Mouse (Mus musculus): ENCODE measurements at regions not wholly inside any gene's neighbourhood (a gene's known extent, or its start where the extent isn't known, plus 50 kb on each side); places are given as distances from the start of the nearest gene placed in this dataset.
"Not testable (repeated sequence)": the region's sequence is repeated elsewhere in the genome, so short reads cannot be mapped to it uniquely, and the experiment has no call there.

DNA sequence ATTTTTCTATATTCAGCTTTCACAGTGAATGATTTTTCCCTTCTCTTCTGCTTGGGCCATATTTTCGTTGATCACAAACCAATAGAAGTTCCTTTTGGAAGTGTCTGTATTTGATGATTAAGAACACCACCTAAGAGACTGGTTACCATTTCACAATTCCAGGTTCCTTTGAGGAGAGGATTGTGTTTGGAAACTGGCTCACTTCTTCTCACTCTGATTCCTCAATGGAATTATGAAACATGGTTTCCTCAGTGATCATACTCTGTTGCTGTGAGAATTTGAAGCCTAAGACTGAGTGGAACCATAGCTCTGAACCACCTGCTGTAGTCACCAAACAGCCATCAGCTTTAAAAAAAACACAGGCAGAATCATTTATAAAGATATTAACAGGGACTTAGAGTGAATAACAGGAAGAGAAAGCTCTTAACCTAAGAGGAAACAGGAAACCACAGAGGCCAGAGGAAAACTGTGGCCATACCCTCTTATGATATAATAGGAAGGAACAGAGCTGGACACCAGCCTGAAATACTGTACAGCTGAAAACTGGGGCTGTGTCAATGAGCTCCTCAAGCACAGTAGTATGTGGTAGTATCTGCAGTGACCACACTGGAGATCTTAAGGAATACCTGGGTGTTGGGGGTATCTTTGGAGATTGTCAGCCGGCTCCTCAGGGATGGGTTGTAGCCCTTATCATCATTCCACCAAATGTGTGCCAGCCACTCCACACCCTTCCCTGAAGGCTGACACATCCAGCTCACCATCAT lies 528.6 kb upstream of the Zfp386 start:
- DNase-seq (ENCODE audit: low read depth): not testable (repeated sequence)

DNA sequence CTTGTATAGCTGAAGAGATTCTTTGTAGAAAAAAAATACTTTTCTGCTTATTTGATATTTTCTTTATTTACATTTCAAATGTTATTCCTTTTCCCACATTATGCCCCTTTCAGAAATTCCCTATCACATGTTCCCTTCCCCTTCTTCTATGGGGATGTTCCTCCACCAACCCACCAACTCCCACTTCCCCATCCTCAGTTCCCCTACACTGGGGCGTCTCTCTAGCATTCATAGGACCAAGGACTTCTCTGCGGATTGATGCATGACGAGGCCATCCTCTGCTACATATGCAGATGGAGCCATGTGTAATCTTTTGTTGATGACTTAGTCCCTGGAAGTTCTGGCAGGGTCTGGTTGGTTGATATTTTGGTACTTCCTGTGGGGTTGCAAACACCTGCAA lies 520.5 kb upstream of the Zfp386 start:
- DNase-seq (ENCODE audit: low read depth): no peak

DNA sequence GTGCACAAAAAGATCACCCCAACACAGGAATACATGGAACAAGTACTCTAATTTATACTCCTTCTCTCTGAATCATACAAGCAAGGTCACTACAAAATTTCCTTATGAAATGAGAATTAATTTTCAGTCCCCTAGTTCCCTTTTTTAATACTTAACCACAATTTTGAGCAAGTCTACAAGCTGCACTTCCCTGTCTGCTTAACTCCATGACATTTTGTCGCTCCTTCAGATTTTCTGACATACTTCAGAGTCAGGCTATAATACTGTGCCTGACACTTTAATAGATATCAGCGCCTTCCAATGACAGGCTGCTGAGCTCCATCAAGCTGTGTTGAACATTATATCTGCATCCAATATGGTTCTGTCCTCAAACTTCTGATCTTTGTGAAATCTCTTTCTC lies 505.0 kb upstream of the Zfp386 start:
- DNase-seq (ENCODE audit: low read depth): no peak

DNA sequence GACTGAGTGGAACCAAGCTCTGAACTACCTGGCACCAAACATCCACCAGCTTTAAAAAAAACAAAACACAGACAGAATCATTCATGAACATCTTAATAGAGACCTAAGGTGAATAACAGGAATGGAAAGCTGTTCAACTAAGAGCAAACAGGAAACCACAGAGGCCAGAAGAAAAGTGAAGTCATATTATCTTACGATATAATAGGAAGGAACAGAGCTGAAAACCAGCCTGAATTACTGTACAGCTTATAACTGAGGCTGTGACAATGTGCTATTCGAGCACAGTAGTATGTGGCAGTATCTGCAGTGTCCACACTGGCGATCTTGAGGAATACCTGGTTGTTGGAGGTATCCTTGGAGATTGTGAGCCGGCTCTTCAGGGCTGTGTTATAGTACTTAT lies 480.6 kb upstream of the Zfp386 start:
- DNase-seq (ENCODE audit: low read depth): not testable (repeated sequence)

DNA sequence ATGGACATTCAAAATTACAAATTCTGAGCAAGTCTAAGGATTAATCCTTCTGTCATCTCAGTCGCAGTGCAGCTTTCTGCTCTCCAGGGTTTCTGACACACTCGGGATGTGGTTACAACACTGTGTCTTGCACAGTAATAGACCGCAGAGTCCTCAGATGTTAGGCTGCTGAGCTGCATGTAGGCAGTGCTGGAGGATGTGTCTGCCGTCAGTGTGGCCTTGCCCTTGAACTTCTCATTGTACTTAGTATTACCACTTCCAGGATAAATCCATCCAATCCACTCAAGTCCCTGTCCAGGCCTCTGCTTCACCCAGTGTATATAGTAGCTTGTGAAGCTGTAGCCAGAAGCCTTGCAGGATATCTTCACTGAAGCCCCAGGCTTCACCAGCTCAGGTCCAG lies 454.5 kb upstream of the Zfp386 start:
- not testable (repeated sequence) for DNase-seq (ENCODE audit: low read depth)

DNA sequence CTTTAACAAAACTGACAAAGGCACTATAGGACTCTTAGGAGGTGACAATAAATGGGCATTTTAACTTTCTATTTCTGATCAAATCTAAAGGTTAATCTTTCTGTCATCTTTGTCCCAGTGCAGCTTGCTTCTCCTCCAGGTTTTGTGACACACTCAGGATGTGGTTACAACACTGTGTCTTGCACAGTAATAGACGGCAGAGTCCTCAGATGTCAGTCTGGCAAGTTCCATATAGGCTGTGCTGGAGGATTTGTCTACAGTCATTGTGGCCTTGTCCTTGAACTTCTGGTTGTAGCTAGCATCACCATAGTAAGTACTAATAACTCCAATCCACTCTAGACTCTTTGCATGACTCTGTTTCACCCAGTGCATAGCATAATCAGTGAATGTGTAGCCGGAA lies 443.8 kb upstream of the Zfp386 start:
- no peak for DNase-seq (ENCODE audit: low read depth)

DNA sequence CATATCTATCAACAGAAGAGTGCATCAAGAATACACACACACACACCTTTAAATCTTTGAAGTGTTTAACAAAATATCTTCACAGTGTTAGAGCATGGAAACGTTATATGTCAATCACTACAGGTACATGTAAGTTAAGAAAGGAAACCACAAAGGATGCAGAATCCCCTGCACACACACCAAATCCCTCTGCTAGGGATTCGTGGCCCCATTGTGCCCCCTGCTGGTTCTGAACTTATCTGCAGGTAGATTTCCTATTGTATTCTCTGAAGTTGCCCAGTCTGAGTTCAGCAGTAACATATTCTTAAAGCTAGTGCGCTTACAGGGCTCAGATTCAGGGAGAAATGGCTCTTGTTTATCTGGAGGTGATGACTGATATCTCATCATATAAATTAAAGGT lies 442.6 kb upstream of the Zfp386 start:
- DNase-seq (ENCODE audit: low read depth): peak; percentile 59

DNA sequence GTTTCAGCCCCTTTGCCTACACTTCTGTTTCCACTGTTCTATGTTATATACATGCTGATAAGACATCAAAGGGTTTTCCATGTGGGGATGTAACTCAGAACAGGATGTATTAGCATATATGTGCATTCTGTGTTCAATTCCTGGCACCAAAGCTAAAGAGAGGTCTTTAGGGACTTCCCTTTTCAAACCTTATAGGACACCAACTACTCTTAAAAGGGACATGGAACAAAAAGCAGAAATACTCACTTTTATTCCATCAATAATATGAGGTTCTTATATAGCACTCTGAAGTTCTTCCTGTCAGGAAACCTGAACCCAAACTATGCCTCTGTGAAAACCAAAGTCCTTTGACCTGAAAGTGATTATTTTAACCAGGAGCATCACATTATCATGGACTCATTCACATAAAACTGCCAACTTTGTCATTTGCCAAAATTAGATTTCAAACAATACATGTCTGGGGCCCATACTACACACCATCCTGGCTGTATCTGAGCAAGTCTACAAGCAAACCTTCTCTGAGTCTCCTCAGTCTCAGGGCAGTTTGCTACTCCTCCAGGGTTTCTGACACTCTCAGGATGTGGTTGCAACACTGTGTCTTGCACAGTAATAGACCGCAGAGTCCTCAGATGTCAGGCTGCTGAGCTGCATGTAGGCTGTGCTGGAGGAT lies 424.8 kb upstream of the Zfp386 start:
- DNase-seq (ENCODE audit: low read depth): not testable (repeated sequence)

DNA sequence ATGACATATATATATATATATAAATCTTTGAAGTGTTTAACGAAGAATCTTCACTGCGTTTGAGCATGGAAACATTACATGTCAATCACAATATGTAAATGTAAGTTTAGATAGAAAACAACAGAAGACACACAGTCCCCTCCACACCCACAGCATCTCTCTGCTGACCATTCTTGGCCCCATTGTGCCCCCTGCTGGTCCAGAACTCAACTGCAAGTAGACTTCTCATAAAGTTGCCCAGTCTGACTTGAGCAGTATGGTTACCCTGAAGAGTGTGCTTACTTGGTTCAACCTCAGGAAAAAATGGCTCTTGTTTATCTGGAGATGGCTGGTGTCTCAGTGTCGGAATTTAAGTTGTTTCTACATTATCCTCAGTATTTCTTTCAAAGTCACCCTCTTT lies 423.3 kb upstream of the Zfp386 start:
- DNase-seq (ENCODE audit: low read depth): no peak

DNA sequence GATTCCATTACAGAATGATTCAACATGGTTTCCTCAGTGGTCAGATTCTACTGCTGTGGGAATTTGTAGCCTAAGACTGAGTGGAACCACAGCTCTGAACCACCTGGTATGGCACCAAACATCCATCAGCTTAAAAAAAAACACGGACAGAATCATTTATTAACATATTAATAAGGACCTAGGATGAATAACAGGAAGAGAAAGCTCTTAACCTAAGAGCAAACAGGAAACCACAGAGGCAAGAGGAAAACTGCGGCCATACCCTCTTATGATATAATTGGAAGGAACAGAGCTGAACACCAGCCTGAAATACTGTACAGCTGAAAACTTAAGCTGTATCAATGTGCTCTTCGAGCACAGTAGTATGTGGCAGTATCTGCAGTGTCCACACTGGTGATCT lies 399.9 kb upstream of the Zfp386 start:
- no peak for DNase-seq (ENCODE audit: low read depth)

DNA sequence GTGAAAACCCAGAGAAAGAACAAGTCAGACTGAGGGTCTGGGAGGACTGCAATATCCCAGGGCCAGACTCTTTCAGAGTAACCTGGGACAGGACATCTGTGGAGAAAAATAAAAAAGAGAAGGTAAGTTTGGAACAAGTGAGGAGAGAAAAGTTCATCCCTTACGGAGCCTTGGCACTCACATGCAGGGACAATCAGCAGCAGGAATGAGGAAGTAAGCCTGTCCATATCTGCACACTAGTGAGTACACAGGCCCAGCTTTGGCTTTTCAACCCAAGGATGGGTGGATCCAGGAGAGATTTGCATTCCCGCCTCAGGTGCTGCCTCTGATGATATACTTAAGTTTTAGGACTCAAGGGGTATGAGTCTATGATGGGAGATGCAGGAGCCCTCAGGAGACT lies 399.4 kb upstream of the Zfp386 start:
- not testable (repeated sequence) for DNase-seq (ENCODE audit: low read depth)

DNA sequence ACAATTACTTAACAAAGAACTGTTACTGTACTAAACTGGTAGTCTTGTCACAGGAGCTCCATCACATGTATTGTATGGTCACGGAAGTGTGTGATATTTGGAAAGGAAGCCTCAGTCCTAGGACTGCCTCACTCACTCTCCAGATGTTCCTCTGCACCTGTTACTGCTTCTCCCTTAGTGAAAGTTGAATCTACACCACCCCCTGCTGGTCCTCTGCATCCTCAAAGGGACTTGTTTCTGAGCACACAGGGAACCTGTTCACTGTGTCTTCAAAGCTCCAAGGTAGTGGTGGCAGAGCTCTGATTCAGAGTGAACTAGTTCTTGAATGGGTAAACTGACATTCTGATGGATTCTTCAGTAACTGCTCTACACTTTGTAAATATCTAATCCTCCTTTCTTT lies 391.7 kb upstream of the Zfp386 start:
- no peak for DNase-seq (ENCODE audit: low read depth)

DNA sequence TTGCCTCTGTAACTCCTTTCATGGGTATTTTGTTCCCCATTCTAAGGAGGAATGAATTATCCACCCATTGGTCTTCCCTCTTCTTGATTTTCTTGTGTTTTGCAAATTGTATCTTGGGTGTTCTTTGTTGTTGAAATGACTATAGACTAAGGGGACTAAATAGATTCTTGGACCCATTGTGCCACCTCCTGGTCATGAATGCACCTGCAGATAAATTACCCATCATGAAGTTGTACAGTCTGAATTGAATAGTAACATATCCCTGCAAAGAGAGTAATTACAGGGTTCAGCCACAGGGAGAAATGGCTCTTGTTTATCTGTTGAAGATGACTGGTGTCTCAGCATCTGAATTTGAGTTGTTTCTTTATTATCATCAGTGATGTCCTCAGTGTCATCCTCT lies 383.4 kb upstream of the Zfp386 start:
- DNase-seq (ENCODE audit: low read depth): not testable (repeated sequence)

DNA sequence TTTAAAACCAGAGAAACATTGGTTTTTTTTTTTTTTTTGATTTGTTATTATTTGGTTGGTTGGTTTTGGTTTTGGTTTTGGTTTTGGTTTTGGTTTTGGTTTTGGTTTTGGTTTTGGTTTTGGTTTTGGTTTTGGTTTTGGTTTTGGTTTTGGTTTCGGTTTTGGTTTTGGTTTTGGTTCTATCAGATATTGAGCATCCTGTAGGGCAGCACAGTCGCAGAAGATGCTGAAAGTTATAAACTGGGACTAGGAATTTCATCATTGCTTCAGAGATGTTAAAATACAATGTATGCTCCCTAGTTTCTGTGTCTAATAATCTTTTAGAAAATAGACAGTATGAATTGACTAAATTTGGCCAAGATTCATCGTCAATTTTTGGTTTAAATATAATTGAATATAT lies 375.8 kb upstream of the Zfp386 start:
- not testable (repeated sequence) for DNase-seq (ENCODE audit: low read depth)

DNA sequence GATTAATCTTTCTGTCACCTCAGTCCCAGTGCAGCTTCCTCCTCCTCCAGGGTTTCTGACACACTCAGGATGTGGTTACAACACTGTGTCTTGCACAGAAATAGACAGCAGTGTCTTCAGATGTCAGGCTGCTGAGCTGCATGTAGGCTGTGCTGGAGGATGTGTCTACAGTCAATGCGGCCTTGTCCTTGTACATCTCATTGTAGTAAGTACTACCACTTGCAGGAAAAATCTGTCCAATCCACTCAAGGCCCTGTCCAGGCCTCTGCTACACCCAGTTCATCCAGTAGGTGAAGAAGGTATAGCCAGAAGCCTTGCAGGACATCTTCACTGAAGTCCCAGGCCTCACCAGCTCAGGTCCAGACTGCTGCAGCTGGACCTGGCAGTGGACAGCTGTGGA lies 355.7 kb upstream of the Zfp386 start:
- DNase-seq (ENCODE audit: low read depth): no peak

DNA sequence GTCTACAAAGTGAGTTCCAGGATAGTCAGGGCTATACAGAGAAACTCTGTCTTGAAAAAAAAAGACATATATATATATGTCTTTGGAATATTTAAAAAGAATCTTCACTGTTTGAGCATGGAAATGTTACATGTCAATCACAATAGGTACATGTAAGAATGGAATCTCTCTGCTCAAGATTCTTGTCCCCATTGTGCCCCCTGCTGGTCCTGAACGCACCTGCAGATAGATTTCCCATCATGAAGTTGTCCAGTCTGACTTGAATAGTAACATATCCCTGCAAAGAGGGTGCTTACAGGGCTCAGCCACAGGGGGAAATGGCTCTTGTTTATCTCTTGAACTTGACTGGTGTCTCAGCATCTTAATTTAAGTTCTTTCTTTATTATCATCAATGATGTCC lies 337.7 kb upstream of the Zfp386 start:
- not testable (repeated sequence) for DNase-seq (ENCODE audit: low read depth)

DNA sequence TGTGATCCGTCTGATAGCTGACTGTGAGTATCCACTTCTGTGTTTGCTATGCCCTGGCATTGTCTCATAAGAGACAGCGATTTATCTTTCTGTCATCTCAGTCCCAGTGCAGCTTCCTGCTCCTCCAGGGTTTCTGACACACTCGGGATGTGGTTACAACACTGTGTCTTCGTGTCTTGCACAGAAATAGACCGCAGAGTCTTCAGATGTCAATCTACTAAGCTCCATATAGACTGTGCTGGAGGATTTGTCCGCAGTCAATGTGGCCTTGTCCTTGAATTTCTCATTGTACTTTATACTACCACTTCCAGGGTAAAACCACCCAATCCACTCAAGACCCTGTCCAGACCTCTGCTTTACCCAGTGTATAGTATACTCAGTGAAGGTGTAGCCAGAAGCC lies 305.5 kb upstream of the Zfp386 start:
- DNase-seq (ENCODE audit: low read depth): not testable (repeated sequence)

DNA sequence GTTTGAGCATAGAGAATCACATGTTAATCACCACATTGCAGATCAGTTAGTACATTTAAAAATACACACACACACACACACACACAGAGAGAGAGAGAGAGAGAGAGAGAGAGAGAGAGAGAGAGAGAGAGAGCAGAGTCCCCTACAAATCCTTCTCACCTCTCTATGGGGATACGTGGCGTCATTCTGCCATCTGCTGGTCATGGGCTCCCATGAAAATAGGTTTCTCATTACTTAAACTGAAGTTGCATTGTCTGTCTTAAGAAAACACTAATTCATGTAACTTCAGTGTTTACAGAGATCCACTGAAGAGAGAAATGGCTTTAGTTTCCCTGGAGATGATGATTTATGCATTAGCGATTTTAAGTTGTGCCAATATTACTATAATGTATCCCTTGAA lies 297.9 kb upstream of the Zfp386 start:
- DNase-seq (ENCODE audit: low read depth): not testable (repeated sequence)

DNA sequence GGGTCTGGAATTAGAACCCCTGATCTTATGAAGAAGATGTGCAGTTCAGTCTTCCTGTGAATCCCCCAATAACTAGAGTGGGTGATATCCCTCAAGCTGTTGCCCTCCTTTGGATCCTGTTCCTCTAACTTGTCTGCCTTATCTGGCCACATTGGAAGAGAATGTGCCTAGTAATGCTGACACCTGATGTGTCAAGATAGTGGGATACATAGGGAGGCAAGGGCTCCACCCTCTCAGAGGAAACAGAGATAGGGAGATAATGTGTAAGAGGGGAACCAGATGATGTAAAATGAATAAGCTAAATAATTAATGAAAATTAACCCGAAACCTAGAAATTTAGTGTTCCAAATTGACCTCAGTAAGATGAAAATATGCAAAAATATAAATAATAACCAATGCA lies 294.4 kb upstream of the Zfp386 start:
- DNase-seq (ENCODE audit: low read depth): not testable (repeated sequence)

DNA sequence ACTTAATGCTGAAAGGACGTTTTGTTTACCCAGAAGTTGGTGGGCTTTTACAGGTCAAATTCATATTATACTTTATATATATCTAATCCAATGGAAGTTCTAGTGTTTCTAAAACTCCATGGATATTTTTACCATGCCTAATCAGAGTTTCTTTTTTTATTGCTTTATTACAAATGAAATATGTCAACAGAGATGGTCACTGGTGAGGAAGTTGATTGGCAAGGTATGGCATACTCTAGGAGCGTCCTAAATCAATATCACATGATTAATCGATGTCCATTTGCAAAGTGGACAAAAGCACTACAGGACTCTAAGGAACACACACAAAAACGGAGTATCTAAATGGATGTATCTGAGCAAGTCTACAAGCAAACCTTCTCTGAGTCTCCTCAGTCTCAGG lies 290.0 kb upstream of the Zfp386 start:
- not testable (repeated sequence) for DNase-seq (ENCODE audit: low read depth)

DNA sequence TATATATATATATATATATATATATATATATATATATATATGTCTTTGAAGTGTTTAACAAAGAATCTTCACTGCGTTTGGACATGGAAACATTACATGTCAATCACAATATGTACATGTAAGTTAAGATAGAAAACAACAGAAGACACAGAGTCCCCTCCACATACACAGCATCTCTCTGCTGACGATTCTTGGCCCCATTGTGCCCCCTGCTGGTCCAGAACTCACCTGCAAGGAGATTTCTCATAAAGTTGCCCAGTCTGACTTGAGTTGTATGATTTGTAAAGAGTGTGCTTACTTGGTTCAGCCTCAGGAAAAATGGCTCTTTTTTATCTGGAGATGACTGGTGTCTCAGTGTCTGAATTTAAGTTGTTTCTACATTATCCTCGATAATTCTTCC lies 288.5 kb upstream of the Zfp386 start:
- DNase-seq (ENCODE audit: low read depth): peak; percentile 20

DNA sequence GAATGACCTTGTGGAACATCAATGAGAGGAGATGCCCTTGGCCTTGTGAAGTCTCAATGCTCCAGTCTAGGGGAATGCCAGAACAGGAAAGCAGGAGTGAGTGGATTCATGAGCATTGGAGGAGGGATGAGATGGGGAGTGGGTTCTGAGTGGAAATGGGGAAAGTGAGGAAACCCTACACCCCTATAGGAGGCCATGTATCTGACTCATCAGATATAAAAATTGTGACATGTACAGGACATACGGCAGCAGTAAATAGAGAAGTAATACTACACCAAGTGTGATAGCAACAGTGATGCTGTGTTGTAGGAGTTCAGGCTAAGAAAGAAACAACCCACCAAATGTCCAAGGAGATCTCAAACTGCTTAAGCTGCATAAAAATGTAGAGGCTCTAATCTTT lies 285.8 kb upstream of the Zfp386 start:
- DNase-seq (ENCODE audit: low read depth): not testable (repeated sequence)

DNA sequence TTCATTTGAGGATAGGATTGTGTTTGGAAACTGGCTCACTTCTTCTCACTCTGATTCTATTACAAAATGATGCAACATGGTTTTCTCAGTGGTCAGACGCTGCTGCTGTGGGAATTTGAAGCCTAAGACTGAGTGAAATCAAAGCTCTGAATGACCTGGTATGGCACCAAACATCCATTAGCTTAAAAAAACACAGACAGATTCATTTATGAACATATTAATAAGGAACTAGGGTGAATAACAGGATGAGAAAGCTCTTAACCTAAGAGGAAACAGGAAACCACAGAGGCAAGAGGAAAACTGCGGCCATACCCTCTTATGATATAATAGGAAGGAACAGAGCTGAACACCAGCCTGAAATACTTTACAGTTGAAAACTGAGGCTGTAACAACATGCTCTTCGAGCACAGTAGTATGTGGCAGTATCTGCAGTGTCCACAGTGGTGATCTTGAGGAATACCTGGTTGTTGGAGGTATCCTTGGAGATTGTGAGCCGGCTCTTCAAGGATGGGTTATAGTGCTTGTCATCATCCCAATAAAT lies 282.5 kb upstream of the Zfp386 start:
- DNase-seq (ENCODE audit: low read depth): not testable (repeated sequence)

Measured in c-Kit-positive CD71-negative TER-119-negative erythroid progenitor cells, embryonic 14.5 days (primary cell).